Mouse (Mus musculus): Measurements from ENCODE around the gene Alyref.

GRCm38 (mm10) chr11:120622805-120623204 lies 24.6 kb upstream of the Alyref start:
- TF ChIP-seq CTCF (IDR thresholded peaks at IDR 0.05) (no peak), EP300 (IDR thresholded peaks at IDR 0.05) (no peak)

Measured in lung, postnatal 0 days (tissue).